Mouse (Mus musculus): ENCODE measurements around the gene Numb. TPM values are rescaled to one million over a fixed set of nuclear protein-coding genes. Genes with fewer than 3 reads are reported as not detected.

The Numb gene
- polyA plus RNA-seq, 1 experiment from 2014 or later: 19.9 TPM

- no peak overlapping the region for H3K4me2 ChIP-seq (replicated peaks; ENCODE audit: low read depth)
- no peaks in the 10 kb centered on the region for H3K9me3 ChIP-seq (ENCODE audit: control insufficient read depth, low read length)
- H3K27me3 ChIP-seq (ENCODE audit: control insufficient read depth, insufficient read depth, low read length): no peaks in the 10 kb centered on the region
- H3K27ac ChIP-seq (replicated peaks): no peak overlapping the region
- 63% methylated on average over 4 of the region's 4 CpGs for WGBS
- peaks cover 2% of the 10 kb centered on the region for H3K36me3 ChIP-seq (ENCODE audit: control insufficient read depth, insufficient read depth, low read length)
- no peak overlapping the region for H3K4me3 ChIP-seq (ENCODE audit: low read depth, low read length)
- DNase-seq (ENCODE audit: low spot score) (peak; percentile 27), ATAC-seq (ENCODE audit: low FRiP score, low TSS enrichment) (no peak)
- no peak overlapping the region for H3K9ac ChIP-seq (ENCODE audit: low read length)
- TF ChIP-seq EP300 (optimal IDR thresholded peaks at IDR 0.05): no peak
- no peaks in the 10 kb centered on the region for H3K4me1 ChIP-seq (replicated peaks; ENCODE audit: control insufficient read depth, insufficient read depth)
Observed at GRCm38 (mm10) chr12:83874597-83874996, 47.1 kb downstream of the Numb start.

- DNase-seq (ENCODE audit: low spot score) (no peak), ATAC-seq (ENCODE audit: low FRiP score, low TSS enrichment) (no peak)
- Histone ChIP-seq H3K9ac (ENCODE audit: low read length) (no peak overlapping the region), H3K4me3 (ENCODE audit: low read depth, low read length) (no peak overlapping the region), H3K9me3 (ENCODE audit: control insufficient read depth, low read length) (no peaks in the 10 kb centered on the region), H3K27ac (replicated peaks) (no peak overlapping the region), H3K36me3 (ENCODE audit: control insufficient read depth, insufficient read depth, low read length) (no peaks in the 10 kb centered on the region), H3K27me3 (ENCODE audit: control insufficient read depth, insufficient read depth, low read length) (no peaks in the 10 kb centered on the region), H3K4me2 (replicated peaks; ENCODE audit: low read depth) (no peak overlapping the region), H3K4me1 (replicated peaks; ENCODE audit: control insufficient read depth, insufficient read depth) (no peaks in the 10 kb centered on the region)
- TF ChIP-seq CTCF (IDR thresholded peaks at IDR 0.05; ENCODE audit: low read depth) (peak; percentile 38), EP300 (optimal IDR thresholded peaks at IDR 0.05) (no peak)
- WGBS: 85% methylated on average over 1 of the region's 1 CpGs
Observed at GRCm38 (mm10) chr12:83864501-83864900, 57.2 kb downstream of the Numb start.

GRCm38 (mm10) chr12:83861880-83862279 lies 59.9 kb downstream of the Numb start:
- 75% methylated on average over 3 of the region's 3 CpGs for WGBS
- Histone ChIP-seq H3K9me3 (ENCODE audit: control insufficient read depth, low read length) (no peaks in the 10 kb centered on the region), H3K9ac (ENCODE audit: low read length) (no peak overlapping the region), H3K4me3 (ENCODE audit: low read depth, low read length) (no peak overlapping the region), H3K36me3 (ENCODE audit: control insufficient read depth, insufficient read depth, low read length) (no peaks in the 10 kb centered on the region), H3K4me1 (replicated peaks; ENCODE audit: control insufficient read depth, insufficient read depth) (no peaks in the 10 kb centered on the region), H3K27me3 (ENCODE audit: control insufficient read depth, insufficient read depth, low read length) (no peaks in the 10 kb centered on the region), H3K4me2 (replicated peaks; ENCODE audit: low read depth) (no peak overlapping the region), H3K27ac (replicated peaks) (no peak overlapping the region)
- no peak for TF ChIP-seq CTCF (IDR thresholded peaks at IDR 0.05; ENCODE audit: low read depth)
- no peak for TF ChIP-seq EP300 (optimal IDR thresholded peaks at IDR 0.05)
- no peak for ATAC-seq (ENCODE audit: low FRiP score, low TSS enrichment)
- DNase-seq (ENCODE audit: low spot score): no peak

GRCm38 (mm10) chr12:83860688-83861087 lies 61.0 kb downstream of the Numb start:
- Histone ChIP-seq H3K9me3 (ENCODE audit: control insufficient read depth, low read length) (no peaks in the 10 kb centered on the region), H3K4me1 (replicated peaks; ENCODE audit: control insufficient read depth, insufficient read depth) (no peaks in the 10 kb centered on the region), H3K4me3 (ENCODE audit: low read depth, low read length) (no peak overlapping the region), H3K27ac (replicated peaks) (no peak overlapping the region), H3K36me3 (ENCODE audit: control insufficient read depth, insufficient read depth, low read length) (no peaks in the 10 kb centered on the region), H3K4me2 (replicated peaks; ENCODE audit: low read depth) (no peak overlapping the region), H3K9ac (ENCODE audit: low read length) (no peak overlapping the region), H3K27me3 (ENCODE audit: control insufficient read depth, insufficient read depth, low read length) (no peaks in the 10 kb centered on the region)
- ATAC-seq (ENCODE audit: low FRiP score, low TSS enrichment) (no peak), DNase-seq (ENCODE audit: low spot score) (no peak)
- no peak for TF ChIP-seq EP300 (optimal IDR thresholded peaks at IDR 0.05)
- TF ChIP-seq CTCF (IDR thresholded peaks at IDR 0.05; ENCODE audit: low read depth): no peak

- Histone ChIP-seq H3K27ac (replicated peaks) (no peak overlapping the region), H3K4me2 (replicated peaks; ENCODE audit: low read depth) (no peak overlapping the region), H3K9ac (ENCODE audit: low read length) (no peak overlapping the region), H3K27me3 (ENCODE audit: control insufficient read depth, insufficient read depth, low read length) (no peaks in the 10 kb centered on the region), H3K9me3 (ENCODE audit: control insufficient read depth, low read length) (no peaks in the 10 kb centered on the region), H3K36me3 (ENCODE audit: control insufficient read depth, insufficient read depth, low read length) (no peaks in the 10 kb centered on the region), H3K4me3 (ENCODE audit: low read depth, low read length) (no peak overlapping the region), H3K4me1 (replicated peaks; ENCODE audit: control insufficient read depth, insufficient read depth) (no peaks in the 10 kb centered on the region)
- no peak for TF ChIP-seq CTCF (IDR thresholded peaks at IDR 0.05; ENCODE audit: low read depth)
- TF ChIP-seq EP300 (optimal IDR thresholded peaks at IDR 0.05): no peak
- 98% methylated on average over 2 of the region's 2 CpGs for WGBS
- DNase-seq (ENCODE audit: low spot score) (no peak), ATAC-seq (ENCODE audit: low FRiP score, low TSS enrichment) (no peak)
Observed at GRCm38 (mm10) chr12:83858052-83858451, 63.7 kb downstream of the Numb start.

- Histone ChIP-seq H3K36me3 (ENCODE audit: control insufficient read depth, insufficient read depth, low read length) (no peaks in the 10 kb centered on the region), H3K27ac (replicated peaks) (no peak overlapping the region), H3K4me3 (ENCODE audit: low read depth, low read length) (no peak overlapping the region), H3K4me1 (replicated peaks; ENCODE audit: control insufficient read depth, insufficient read depth) (no peaks in the 10 kb centered on the region), H3K4me2 (replicated peaks; ENCODE audit: low read depth) (no peak overlapping the region), H3K9ac (ENCODE audit: low read length) (no peak overlapping the region), H3K27me3 (ENCODE audit: control insufficient read depth, insufficient read depth, low read length) (no peaks in the 10 kb centered on the region), H3K9me3 (ENCODE audit: control insufficient read depth, low read length) (no peaks in the 10 kb centered on the region)
- TF ChIP-seq CTCF (IDR thresholded peaks at IDR 0.05; ENCODE audit: low read depth) (no peak), EP300 (optimal IDR thresholded peaks at IDR 0.05) (no peak)
- DNase-seq (ENCODE audit: low spot score): no peak
- WGBS: 83% methylated on average over 1 of the region's 1 CpGs
- ATAC-seq (ENCODE audit: low FRiP score, low TSS enrichment): no peak
Observed at GRCm38 (mm10) chr12:83855211-83855610, 66.5 kb downstream of the Numb start.

All from stomach, postnatal 0 days (tissue).